Mouse (Mus musculus) G1E-ER4 (cell line): ENCODE measurements around the gene Klhl10. TPM values are rescaled to one million over a fixed set of nuclear protein-coding genes. Genes with fewer than 3 reads are reported as not detected.

ENCODE experiments used
- GATA1 ChIP-seq: IDR thresholded peaks from one replicate; pipeline ENCODE4 v1.8.0; 2012; ENCODE audit warnings: low read length, inconsistent platforms
- polyA plus RNA-seq: library from polyadenylated mRNA; stranded (reverse); fragments of >175 nt; gene quantifications from 2 replicates; pipeline ENCODE4 v1.2.3, GENCODE M21; 2012

Klhl10 gene
- polyA plus RNA-seq, 1 experiment: 0.09 TPM

- TF ChIP-seq GATA1: no peak
Observed at GRCm38 (mm10) chr11:100476281-100476680, 34.6 kb downstream of the Klhl10 start.

GRCm38 (mm10) chr11:100479152-100479551 lies 37.4 kb downstream of the Klhl10 start:
- TF ChIP-seq GATA1: no peak

- TF ChIP-seq GATA1: no peak
Observed at GRCm38 (mm10) chr11:100484461-100484860, 42.7 kb downstream of the Klhl10 start.

- no peak for TF ChIP-seq GATA1
Observed at GRCm38 (mm10) chr11:100485801-100486538, 44.3 kb downstream of the Klhl10 start.

DNA sequence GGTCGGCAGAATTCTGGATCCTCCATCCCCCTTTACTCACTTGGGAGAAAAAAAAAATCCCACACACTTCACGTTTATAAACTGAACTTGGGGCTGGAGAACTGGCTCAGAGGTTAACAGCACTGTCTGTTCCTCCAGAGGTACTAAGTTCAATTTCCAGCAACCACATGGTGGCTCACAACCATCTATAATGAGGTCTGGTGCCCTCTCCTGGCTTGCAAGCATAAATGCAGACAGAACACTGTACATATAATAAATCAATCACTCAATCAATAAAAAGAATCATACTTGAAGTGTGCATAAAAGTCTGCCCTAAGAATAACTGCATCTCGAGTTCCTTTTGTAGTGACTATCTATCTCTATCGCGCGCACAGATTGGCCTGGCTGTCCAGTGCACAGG lies 49.2 kb downstream of the Klhl10 start:
- TF ChIP-seq GATA1: no peak

DNA sequence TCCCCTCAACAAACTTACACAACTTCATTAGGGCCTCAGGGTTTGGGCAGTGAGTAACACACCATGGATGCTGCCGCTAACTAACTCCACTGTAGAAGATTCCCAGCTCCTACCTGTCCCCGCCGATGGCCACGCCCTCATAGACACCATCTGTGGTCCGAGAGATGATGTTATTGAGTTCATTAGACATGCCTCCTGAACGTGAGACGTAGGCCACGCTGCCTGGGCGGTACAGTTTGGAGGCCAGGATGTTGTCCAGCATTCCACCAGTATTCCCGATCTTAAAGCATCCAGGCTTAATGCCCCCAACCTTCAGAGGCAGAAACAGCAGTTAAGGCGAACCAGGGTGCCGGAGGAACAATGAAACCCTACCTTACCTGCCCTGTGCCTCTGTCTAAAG lies 52.1 kb downstream of the Klhl10 start:
- TF ChIP-seq GATA1: no peak

DNA sequence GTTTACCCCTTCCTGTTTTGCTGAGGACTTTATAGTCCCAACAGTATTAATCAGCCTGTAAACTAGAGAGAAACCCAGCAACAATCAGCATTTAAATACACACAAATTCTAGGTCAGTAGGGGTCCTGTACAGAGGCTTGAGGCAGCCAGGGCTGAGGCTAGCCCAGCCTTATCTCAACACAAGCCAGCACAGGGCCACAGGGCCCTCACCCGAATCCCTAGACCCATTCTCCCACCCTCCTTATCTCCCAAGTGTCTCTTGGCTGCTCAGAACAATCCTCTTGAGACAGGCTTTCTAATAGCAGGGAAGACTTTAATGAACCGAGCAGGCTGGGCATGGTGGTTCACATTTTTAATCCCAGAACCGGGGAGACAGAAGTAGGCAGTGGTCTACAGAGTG lies 58.5 kb downstream of the Klhl10 start:
- TF ChIP-seq GATA1: no peak

GRCm38 (mm10) chr11:100500651-100501050 lies 58.9 kb downstream of the Klhl10 start:
- no peak for TF ChIP-seq GATA1

GRCm38 (mm10) chr11:100501321-100501720 lies 59.6 kb downstream of the Klhl10 start:
- TF ChIP-seq GATA1: no peak

DNA sequence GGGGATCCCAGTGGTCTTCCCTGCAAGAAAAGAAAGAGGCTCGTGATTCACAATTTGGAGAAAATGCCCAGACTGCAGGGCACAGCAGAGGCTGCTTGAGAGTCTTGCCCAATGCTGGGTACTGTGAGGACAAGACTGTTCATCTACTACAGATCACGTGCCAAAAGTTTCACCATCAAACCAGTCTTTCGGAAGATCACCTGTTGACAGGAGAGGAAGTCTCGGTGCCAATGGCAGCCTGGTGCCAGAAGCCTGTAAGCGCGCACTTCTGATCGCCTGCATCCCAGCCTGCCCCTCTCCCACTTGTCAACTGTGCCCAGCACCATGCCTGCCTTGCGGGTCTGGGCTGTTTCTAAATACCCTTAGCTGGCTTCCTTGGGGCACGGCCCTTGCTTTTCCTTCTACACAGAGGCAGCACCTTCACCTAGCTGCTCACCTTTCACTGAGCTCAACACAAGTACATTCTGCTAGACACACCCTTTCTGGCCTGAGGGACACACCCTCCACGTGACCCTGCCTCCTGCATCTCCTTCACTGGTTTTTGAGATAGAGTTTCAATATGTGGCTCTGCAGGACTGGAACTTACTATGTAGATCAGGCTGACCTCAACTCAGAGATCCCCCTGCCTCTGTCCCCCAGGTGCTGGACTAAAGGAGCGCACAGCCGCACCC lies 63.4 kb downstream of the Klhl10 start:
- TF ChIP-seq GATA1: no peak

DNA sequence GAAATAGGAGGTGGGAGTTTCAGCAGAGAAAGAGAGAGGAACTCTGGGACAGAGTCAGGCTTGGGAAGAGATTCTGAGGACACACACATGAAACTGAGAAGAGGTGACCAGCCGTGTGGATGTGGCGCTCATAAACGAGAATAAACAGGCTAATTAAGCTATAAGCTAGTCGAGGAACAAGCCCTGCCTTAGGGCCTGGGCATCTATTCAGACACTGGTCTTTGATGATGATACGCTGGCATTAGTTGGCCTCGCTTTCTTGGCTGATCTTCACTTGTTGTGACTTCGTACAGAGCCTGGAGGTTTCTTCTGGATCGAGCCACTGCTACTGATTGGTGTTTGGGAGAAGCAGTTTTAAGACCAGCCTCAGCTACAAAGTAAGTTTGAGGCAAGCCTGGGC lies 64.3 kb downstream of the Klhl10 start:
- TF ChIP-seq GATA1: no peak

Other genes starting within 250 kb of the Klhl10 start
- not detected in 2 replicates for gene Krt9, start 248.7 kb upstream of the Klhl10 start, polyA plus RNA-seq
- gene Krt14, start 234.4 kb upstream of the Klhl10 start, polyA plus RNA-seq: not detected in 2 replicates
- not detected in 2 replicates for gene Krt16, start 193.0 kb upstream of the Klhl10 start, polyA plus RNA-seq
- gene Krt17, start 180.9 kb upstream of the Klhl10 start, polyA plus RNA-seq: 0.04 TPM in 1 of 2 replicates, not detected in the other
- gene Krt42, start 172.0 kb upstream of the Klhl10 start, polyA plus RNA-seq: not detected in 2 replicates
- 517 and 775 TPM in 2 replicates for gene Eif1, start 122.0 kb upstream of the Klhl10 start, polyA plus RNA-seq
- gene Gast, start 107.5 kb upstream of the Klhl10 start, polyA plus RNA-seq: not detected in 2 replicates
- gene Hap1, start 85.8 kb upstream of the Klhl10 start, polyA plus RNA-seq: not detected in 2 replicates
- gene Jup, start 44.2 kb upstream of the Klhl10 start, polyA plus RNA-seq: not detected in 2 replicates
- not detected in 2 replicates for gene P3h4, start 27.1 kb upstream of the Klhl10 start, polyA plus RNA-seq
- not detected in 2 replicates for gene Fkbp10, start 26.2 kb upstream of the Klhl10 start, polyA plus RNA-seq
- gene Nt5c3b, start 109 bp upstream of the Klhl10 start, polyA plus RNA-seq: 51.0 and 63.7 TPM in 2 replicates
- gene Klhl11, start 30.8 kb downstream of the Klhl10 start, polyA plus RNA-seq: 3.4 and 3.8 TPM in 2 replicates
- 24.4 and 80.2 TPM in 2 replicates for gene Acly, start 86.1 kb downstream of the Klhl10 start, polyA plus RNA-seq
- gene Ttc25, start 103.7 kb downstream of the Klhl10 start, polyA plus RNA-seq: 0.03 TPM in 1 of 2 replicates, not detected in the other
- gene Cnp, start 133.0 kb downstream of the Klhl10 start, polyA plus RNA-seq: 2.9 and 3.7 TPM in 2 replicates
- gene Nkiras2, start 177.3 kb downstream of the Klhl10 start, polyA plus RNA-seq: 52.6 and 60.7 TPM in 2 replicates
- gene Dnajc7, start 178.3 kb downstream of the Klhl10 start, polyA plus RNA-seq: 96.0 and 111 TPM in 2 replicates